In the genomic region with DNA sequence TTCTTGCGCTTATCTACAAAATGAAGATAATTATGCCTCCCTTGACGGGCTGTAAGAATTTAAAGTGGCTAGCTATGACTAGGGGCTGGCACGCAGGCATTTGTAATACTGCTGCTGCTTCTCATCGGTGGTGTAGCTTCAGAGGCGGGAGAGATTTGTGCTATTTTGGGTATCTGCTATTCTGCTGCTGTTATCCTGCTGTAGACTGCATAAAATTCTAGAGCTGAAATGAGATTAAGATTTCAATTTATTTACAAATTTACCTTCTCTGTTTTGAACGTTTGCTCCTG, we compare ENCODE assay signal across 8 mouse cellular contexts. TPM values are rescaled to one million over a fixed set of nuclear protein-coding genes. Genes with fewer than 3 reads are reported as not detected.
A peak's percentile ranks its signal among the peaks of the same experiment; 100 is the strongest.
DNase-seq lines count a peak whose midpoint lies in the region; ATAC-seq and TF ChIP-seq lines count a peak whose summit lies in the region.

No protein-coding gene starts in this region.

- no peak overlapping the region for H3K9ac ChIP-seq in liver, embryonic 11.5 days (ENCODE audit: low read depth, low read length)
- H3K9ac ChIP-seq in intestine, postnatal 0 days (ENCODE audit: low read depth, low read length) = peak overlapping the region; percentile 82; the same call in 1 of the 2 replicates
- H3K9ac ChIP-seq in neural tube, embryonic 15.5 days (replicated peaks) = peak overlapping the region; percentile 94

- no peak for ATAC-seq in liver, embryonic 11.5 days (replicated peaks; ENCODE audit: low FRiP score)
- no peak for ATAC-seq in intestine, postnatal 0 days
- 0 out of 2 replicates have a peak, but pooled peaks have one; percentile 16 for ATAC-seq in neural tube, embryonic 15.5 days (ENCODE audit: low FRiP score)

- 52% methylated on average over 6 of the region's 6 CpGs for WGBS in liver, embryonic 11.5 days
- 73% methylated on average over 6 of the region's 6 CpGs for WGBS in forebrain, embryonic 10.5 days
- WGBS in intestine, postnatal 0 days = 57% methylated on average over 6 of the region's 6 CpGs
- WGBS in neural tube, embryonic 15.5 days = 36% methylated on average over 6 of the region's 6 CpGs

- no peaks in the 10 kb centered on the region for H3K36me3 ChIP-seq in liver, embryonic 11.5 days (ENCODE audit: control insufficient read depth, insufficient read depth, low read length)
- H3K36me3 ChIP-seq in forebrain, embryonic 10.5 days (replicated peaks) = peaks cover 8% of the 10 kb centered on the region; the same call in 1 of the 2 replicates
- no peaks in the 10 kb centered on the region for H3K36me3 ChIP-seq in intestine, postnatal 0 days (ENCODE audit: control insufficient read depth, insufficient read depth)
- H3K36me3 ChIP-seq in neural tube, embryonic 15.5 days = no peaks in the 10 kb centered on the region

- H3K9me3 ChIP-seq in liver, embryonic 11.5 days (ENCODE audit: control insufficient read depth, low read length) = no peaks in the 10 kb centered on the region
- H3K9me3 ChIP-seq in forebrain, embryonic 10.5 days = no peaks in the 10 kb centered on the region
- no peaks in the 10 kb centered on the region for H3K9me3 ChIP-seq in intestine, postnatal 0 days (ENCODE audit: control insufficient read depth)
- H3K9me3 ChIP-seq in neural tube, embryonic 15.5 days (replicated peaks) = no peaks in the 10 kb centered on the region

- TF ChIP-seq CTCF in intestine, postnatal 0 days (IDR thresholded peaks at IDR 0.05; ENCODE audit: low read depth) = no peak

- no peak overlapping the region for H3K27ac ChIP-seq in liver, embryonic 11.5 days (ENCODE audit: low read depth, low read length)
- H3K27ac ChIP-seq in forebrain, embryonic 10.5 days = no peak overlapping the region
- no peak overlapping the region for H3K27ac ChIP-seq in intestine, postnatal 0 days (ENCODE audit: low read depth, low read length)
- peak overlapping the region; percentile 92 for H3K27ac ChIP-seq in neural tube, embryonic 15.5 days (replicated peaks)

- peak overlapping the region; percentile 80 for H3K4me2 ChIP-seq in liver, embryonic 11.5 days
- peak overlapping the region; percentile 97 for H3K4me2 ChIP-seq in intestine, postnatal 0 days (replicated peaks; ENCODE audit: low read depth)
- H3K4me2 ChIP-seq in neural tube, embryonic 15.5 days = peak overlapping the region; percentile 74

- peak overlapping the region; percentile 70 for H3K4me3 ChIP-seq in liver, embryonic 11.5 days (ENCODE audit: low read depth, low read length)
- H3K4me3 ChIP-seq in forebrain, embryonic 10.5 days = peak overlapping the region; percentile 100
- peak overlapping the region; percentile 88; the same call in 1 of the 2 replicates for H3K4me3 ChIP-seq in intestine, postnatal 0 days (ENCODE audit: low read depth, low read length)
- peak overlapping the region; percentile 92 for H3K4me3 ChIP-seq in neural tube, embryonic 15.5 days (replicated peaks)

- DNase-seq in liver, embryonic 11.5 days (ENCODE audit: low spot score) = no peak
- DNase-seq in liver = no peak
- DNase-seq in forebrain, embryonic 10.5 days (ENCODE audit: extremely low spot score, low spot score) = no peak
- DNase-seq in ovary, postnatal 36 days (ENCODE audit: low spot score) = no peak
- no peak for DNase-seq in cerebellum, adult 18-20 months
- DNase-seq in cerebellum, adult 9-10 months = no peak

- H3K27me3 ChIP-seq in liver, embryonic 11.5 days (replicated peaks; ENCODE audit: control insufficient read depth, insufficient read depth, low read length) = no peaks in the 10 kb centered on the region
- peaks cover 10% of the 10 kb centered on the region; the same call in 1 of the 2 replicates for H3K27me3 ChIP-seq in forebrain, embryonic 10.5 days (ENCODE audit: poor library complexity, severe bottlenecking)
- H3K27me3 ChIP-seq in intestine, postnatal 0 days (replicated peaks; ENCODE audit: control insufficient read depth, insufficient read depth, low read length) = no peaks in the 10 kb centered on the region
- H3K27me3 ChIP-seq in neural tube, embryonic 15.5 days (replicated peaks) = 0 out of 2 replicates have a peak, but pooled peaks cover 3% of the 10 kb centered on the region

- no peaks in the 10 kb centered on the region; the same call in 1 of the 2 replicates for H3K4me1 ChIP-seq in liver, embryonic 11.5 days (replicated peaks; ENCODE audit: control insufficient read depth, insufficient read depth, low read length)
- H3K4me1 ChIP-seq in forebrain, embryonic 10.5 days = peaks cover 20% of the 10 kb centered on the region
- 0 out of 2 replicates have a peak, but pooled peaks cover 3% of the 10 kb centered on the region for H3K4me1 ChIP-seq in intestine, postnatal 0 days (replicated peaks; ENCODE audit: control insufficient read depth, insufficient read depth, low read length)
- peaks cover 28% of the 10 kb centered on the region for H3K4me1 ChIP-seq in neural tube, embryonic 15.5 days

RNA-seq across cellular contexts. Expression of a gene that starts 1.1 kb away (rescaled TPM):
- polyA plus RNA-seq in liver, embryonic 11.5 days (2014; fragmentation: Nextera tagmentation; extraction: Ambion mirVana) = 12.6 and 14.0 TPM in 2 replicates
- 16.3 and 16.4 TPM in 2 replicates for polyA plus RNA-seq in forebrain, embryonic 10.5 days (2016; fragmentation: Nextera tagmentation; extraction: Ambion mirVana)
- 10.3 and 11.0 TPM in 2 replicates for polyA plus RNA-seq in intestine, postnatal 0 days (2015; fragmentation: Nextera tagmentation; extraction: Ambion mirVana)
- polyA plus RNA-seq in neural tube, embryonic 15.5 days (2015; fragmentation: Nextera tagmentation; extraction: Ambion mirVana) = 22.9 and 24.6 TPM in 2 replicates

RNA-seq across cellular contexts. Expression of a gene that starts 48.5 kb away (rescaled TPM):
- 0.34 and 0.36 TPM in 2 replicates for polyA plus RNA-seq in liver, embryonic 11.5 days (2014; fragmentation: Nextera tagmentation; extraction: Ambion mirVana)
- 2.4 and 3.8 TPM in 2 replicates for polyA plus RNA-seq in forebrain, embryonic 10.5 days (2016; fragmentation: Nextera tagmentation; extraction: Ambion mirVana)
- polyA plus RNA-seq in intestine, postnatal 0 days (2015; fragmentation: Nextera tagmentation; extraction: Ambion mirVana) = 0.95 and 1.0 TPM in 2 replicates
- 18.9 and 22.5 TPM in 2 replicates for polyA plus RNA-seq in neural tube, embryonic 15.5 days (2015; fragmentation: Nextera tagmentation; extraction: Ambion mirVana)

RNA-seq across cellular contexts. Expression of a gene that starts 57.5 kb away (rescaled TPM):
- polyA plus RNA-seq in liver, embryonic 11.5 days (2014; fragmentation: Nextera tagmentation; extraction: Ambion mirVana) = 15.0 and 15.7 TPM in 2 replicates
- 11.8 and 12.7 TPM in 2 replicates for polyA plus RNA-seq in forebrain, embryonic 10.5 days (2016; fragmentation: Nextera tagmentation; extraction: Ambion mirVana)
- polyA plus RNA-seq in intestine, postnatal 0 days (2015; fragmentation: Nextera tagmentation; extraction: Ambion mirVana) = 22.1 and 23.7 TPM in 2 replicates
- 10.8 and 11.1 TPM in 2 replicates for polyA plus RNA-seq in neural tube, embryonic 15.5 days (2015; fragmentation: Nextera tagmentation; extraction: Ambion mirVana)
